Mouse (Mus musculus) brain, embryonic 14.5 days (tissue): ENCODE measurements at regions not wholly inside any gene's neighbourhood (a gene's known extent, or its start where the extent isn't known, plus 50 kb on each side); places are given as distances from the start of the nearest gene placed in this dataset.

Experiments
- DNase-seq: peaks from one replicate; pipeline ENCODE4 v3.0.0-alpha.2; 2011; ENCODE audit warnings: low read depth
- CTCF ChIP-seq: fragments of 200-500 bp; IDR thresholded peaks from 2 replicates; pipeline ENCODE4 v1.5.1; 2012; ENCODE audit warnings: inconsistent platforms, mild to moderate bottlenecking, moderate library complexity, borderline replicate concordance; ENCODE audit not compliant: insufficient read depth, insufficient read length; ENCODE audit errors: extremely low read depth
- POLR2A ChIP-seq: fragments of 200-500 bp; IDR thresholded peaks from 2 replicates; pipeline ENCODE4 v1.6.1; 2012; ENCODE audit warnings: mild to moderate bottlenecking, inconsistent platforms, borderline replicate concordance; ENCODE audit not compliant: poor library complexity, insufficient read depth, insufficient read length, severe bottlenecking; ENCODE audit errors: extremely low read depth

- TF ChIP-seq POLR2A (no peak), CTCF (no peak)
- peak; percentile 62 for DNase-seq
Measured at GRCm38 (mm10) chr10:101614230-101614629, 67.1 kb upstream of the Mgat4c start.
